Mouse (Mus musculus) right cerebral cortex, postnatal 36 days (tissue): Measurements from ENCODE around the gene Serpinh1.
A peak's percentile ranks its signal among the peaks of the same experiment; 100 is the strongest.

Experiments
- DNase-seq, 2 experiments: peaks; one replicate each; pipeline ENCODE4 v3.0.0; 2022; ENCODE audit warnings: low spot score in 2 of 2, mixed read lengths in 1 of 2

Serpinh1 gene

DNA sequence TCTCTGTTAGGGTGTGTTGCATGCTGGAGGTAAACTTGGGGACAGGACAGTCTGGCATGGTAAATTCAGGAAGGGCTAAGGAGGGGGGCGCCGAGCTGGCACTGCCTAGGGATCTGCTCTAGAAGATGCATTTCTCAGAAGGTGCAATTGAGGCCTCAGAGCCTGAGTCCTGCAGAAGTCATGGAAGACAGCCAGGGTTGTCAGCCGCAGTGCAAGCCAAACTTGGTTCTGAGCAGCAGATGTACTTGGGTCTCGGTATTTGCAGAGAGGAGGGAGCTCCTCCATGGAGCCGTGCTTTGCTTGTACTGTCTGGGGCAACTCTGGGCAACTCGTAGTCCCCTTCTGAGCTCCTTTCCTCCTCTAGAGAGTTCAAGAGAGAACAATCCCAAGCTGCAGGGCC, 26.9 kb downstream of the Serpinh1 start:
- DNase-seq, result no peak

DNA sequence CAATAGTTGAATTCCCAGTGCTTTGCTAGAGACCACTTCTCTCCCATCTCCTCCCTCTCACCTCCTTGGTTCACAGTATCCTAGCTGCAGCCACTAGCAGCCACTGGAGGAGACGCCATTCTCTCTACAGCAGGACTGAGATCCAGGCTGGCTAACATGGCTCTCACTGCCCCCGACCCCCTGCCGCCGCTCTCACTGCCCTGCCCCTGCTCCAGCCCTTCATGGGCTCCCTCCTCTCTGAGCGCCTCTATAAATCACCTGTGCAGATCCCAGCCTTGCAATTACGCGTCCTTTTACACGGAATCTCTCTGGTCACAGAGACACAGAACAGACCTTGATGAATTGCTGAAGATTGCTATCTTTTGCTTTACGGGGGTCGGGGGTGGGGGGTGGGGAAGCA, 28.2 kb downstream of the Serpinh1 start:
- DNase-seq, result no peak

DNA sequence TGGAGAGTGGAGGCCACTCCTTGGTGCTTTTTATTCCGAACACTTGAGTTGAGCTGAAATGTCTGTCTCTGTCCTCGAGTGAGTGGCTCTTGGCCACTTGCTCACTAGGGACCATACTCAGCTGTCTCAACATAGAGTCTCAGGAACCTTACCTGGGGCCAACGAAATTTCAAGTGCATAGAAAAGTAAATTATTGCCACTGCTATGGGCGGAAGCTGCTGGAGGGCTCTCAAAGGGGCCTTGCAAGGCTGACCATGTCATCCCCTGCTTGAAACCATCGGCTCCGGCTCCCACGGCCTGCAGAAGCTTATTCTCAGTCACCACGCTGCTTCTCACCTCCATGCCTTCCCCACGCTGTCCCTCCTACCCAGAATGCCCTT, 29.7 kb downstream of the Serpinh1 start:
- DNase-seq, result no peak

- DNase-seq, result no peak
Observed at GRCm38 (mm10) chr7:99322691-99323320, 30.2 kb downstream of the Serpinh1 start.

- DNase-seq, result no peak
Observed at GRCm38 (mm10) chr7:99320524-99320923, 32.5 kb downstream of the Serpinh1 start.

DNA sequence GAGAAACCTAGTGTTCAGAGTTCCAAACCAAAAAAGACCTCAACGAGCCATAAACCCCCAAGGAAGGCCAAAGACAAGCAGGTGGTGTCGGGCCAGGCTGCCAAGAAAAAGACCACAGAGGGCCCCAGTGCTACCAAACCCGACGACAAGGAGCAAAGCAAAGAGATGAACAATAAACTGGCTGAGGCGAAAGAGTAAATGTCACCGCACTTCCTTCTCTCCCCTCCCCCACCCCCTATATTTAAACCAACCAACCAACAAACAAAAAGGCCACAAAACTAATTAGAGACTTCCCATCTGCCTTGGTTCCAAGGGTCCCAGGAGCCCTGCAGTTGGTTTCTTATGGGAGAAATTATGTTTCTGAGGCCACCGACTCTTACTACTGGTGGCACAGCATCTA, 35.6 kb downstream of the Serpinh1 start:
- no peak for DNase-seq

DNA sequence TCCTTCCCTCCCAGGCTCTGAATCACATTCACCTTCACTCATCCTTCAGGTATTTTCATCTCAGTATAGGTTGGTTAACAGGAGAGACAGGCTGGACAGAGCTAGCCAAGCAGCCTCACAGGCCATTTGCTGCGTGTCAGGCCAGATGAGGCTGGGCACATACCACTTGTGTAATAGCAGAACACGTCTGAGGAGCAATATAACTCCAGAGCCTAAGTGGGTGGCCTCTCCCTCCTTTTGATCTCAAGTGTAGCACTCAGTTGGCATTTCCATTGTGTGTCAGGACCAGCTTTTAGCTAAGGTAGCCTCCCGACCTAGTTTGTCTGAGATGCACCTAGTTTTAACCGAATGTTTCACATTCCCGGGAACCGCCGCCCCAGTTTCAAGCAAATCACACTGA, 36.8 kb downstream of the Serpinh1 start:
- DNase-seq, result no peak

DNA sequence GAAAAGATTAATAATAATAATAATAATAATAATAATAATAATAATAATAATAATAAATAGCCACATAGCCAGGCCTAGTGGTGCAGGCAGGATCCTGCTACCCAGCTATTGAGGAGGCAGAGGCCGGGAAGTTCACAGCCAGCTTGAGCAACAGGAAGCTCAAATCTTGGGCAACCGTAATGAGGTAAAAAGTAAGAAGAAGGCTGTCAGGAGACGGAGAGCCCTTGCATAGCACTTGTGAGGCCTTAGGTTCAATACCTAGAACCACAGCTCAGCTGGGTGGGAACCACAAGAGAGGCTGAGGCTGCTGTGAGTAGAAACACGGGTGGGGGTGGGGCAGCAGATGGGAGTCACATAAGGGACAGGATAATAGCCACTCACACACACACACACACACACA, 38.5 kb downstream of the Serpinh1 start:
- no peak for DNase-seq

GRCm38 (mm10) chr7:99313253-99313652, 39.8 kb downstream of the Serpinh1 start:
- no peak for DNase-seq

- DNase-seq, result no peak
Observed at GRCm38 (mm10) chr7:99312671-99313143, 40.3 kb downstream of the Serpinh1 start.

DNA sequence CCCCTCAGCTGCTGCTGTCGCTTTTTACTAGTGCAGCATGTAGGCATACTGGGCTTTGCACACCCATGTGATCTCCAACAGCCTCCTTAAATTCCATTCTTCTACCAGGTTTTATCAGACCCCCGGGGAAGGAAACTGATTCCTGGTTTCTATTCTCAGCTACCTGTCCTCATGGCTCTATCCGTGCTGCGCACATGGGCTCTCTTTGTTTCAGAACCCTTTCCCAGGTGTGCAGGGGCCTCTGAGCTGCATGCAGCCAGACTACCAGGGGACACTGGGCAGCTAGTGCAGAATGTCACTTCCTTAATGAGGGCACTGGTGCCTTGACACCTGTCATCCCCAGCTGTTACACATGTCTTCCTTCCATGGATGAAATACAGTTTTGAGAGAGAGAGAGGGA, 41.0 kb downstream of the Serpinh1 start:
- DNase-seq, result no peak

- no peak for DNase-seq
Observed at GRCm38 (mm10) chr7:99311433-99311832, 41.6 kb downstream of the Serpinh1 start.

GRCm38 (mm10) chr7:99306640-99307039, 46.4 kb downstream of the Serpinh1 start:
- DNase-seq, result no peak

GRCm38 (mm10) chr7:99305688-99306087, 47.4 kb downstream of the Serpinh1 start:
- no peak for DNase-seq

GRCm38 (mm10) chr7:99304949-99305372, 48.1 kb downstream of the Serpinh1 start:
- DNase-seq, result peak; percentile 32 to 50

DNA sequence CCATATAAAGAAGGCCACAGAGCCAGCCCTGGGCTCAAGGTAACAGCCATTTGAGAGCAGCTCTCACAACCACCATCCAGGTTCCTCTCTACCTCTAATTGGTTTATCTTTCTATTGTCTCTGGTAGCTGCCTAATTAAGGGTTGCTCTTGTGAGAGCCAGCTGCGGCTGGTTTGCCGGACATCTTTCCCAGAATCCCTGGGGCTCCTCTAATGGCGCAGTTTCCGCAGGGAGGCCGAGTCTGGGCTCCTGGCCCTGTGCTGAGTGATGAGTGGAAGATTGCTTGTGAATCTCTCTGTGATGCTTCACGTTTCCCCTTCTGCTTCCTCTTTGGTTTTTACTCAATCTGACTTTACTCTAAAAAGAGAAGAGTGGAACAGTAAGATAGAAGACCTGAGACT, 49.0 kb downstream of the Serpinh1 start:
- DNase-seq, result no peak

- DNase-seq, result no peak
Observed at GRCm38 (mm10) chr7:99300650-99301175, 52.3 kb downstream of the Serpinh1 start.
